Mouse (Mus musculus): ENCODE data around the gene Col6a4. TPM values are rescaled to one million over a fixed set of nuclear protein-coding genes. Genes with fewer than 3 reads are reported as not detected.

Col6a4 gene
- total and polyA plus RNA-seq, 3 experiments = 0.08 to 0.74 (median 0.47) TPM

DNA sequence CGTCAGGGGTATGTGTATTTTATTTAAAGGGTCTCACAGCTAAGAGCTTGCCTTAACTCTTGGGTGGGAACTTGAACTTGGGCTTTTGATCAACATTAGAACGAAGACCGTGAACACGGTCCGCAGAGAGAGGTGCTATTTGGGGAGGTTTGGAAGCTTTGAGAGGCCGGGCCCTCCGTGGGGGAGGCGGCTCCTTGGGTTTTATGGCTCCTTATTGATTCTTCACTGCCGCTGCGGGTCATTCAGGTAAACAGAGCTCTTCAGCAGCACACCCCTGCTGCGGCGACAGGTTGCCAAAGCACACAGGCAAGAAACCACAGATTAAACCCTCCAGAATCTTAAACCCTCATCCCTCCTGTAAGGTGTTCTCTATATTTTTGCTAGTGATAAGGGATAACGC is 119.7 kb downstream of the Col6a4 start:
- dilution Hi-C loops (cut with MboI; ENCODE audit: extremely low pct_ligation_motif_present, extremely low pct_unique_long_range_greater_than_20kb, low sequenced_read_pairs) = no loop called here
- no peak overlapping the region for H3K4me2 ChIP-seq (ENCODE audit: insufficient read depth, low read depth, poor library complexity, severe bottlenecking)

DNA sequence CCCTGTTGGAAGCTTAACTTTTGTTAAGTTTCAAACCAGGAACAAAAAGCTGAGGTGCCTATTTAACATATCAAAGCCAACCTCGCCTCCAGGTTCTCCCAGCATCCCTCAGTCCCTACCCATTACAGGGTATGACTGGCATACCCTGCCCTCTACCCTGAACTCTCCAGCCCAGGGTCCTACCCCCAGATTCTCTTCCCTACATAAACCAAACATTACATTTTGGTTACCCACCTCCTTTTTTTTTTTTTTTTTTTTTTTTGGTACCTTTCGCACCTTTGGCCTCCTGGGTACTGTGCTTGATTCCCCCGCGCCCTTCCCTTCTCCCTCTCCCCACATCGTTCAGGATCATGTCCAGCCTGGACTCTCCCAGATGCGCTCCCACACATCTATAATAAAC is 120.3 kb downstream of the Col6a4 start:
- no peak overlapping the region for H3K4me3 ChIP-seq (replicated peaks in 1 of 3; ENCODE audit: low read depth in 2 of 3, low read length in 2 of 3, poor library complexity in 1 of 3)
- H3K4me2 ChIP-seq (ENCODE audit: insufficient read depth, low read depth, poor library complexity, severe bottlenecking) = no peak overlapping the region
- TF ChIP-seq ZMIZ1 (IDR thresholded peaks at IDR 0.05; ENCODE audit: low read depth, low read length) (no peak), MAZ (IDR thresholded peaks at IDR 0.05; ENCODE audit: low read depth, low read length) (no peak), MYC (IDR thresholded peaks at IDR 0.05; ENCODE audit: low read depth, low read length) (no peak), POLR2A (IDR thresholded peaks at IDR 0.05; ENCODE audit: low read depth, low read length) (no peak), POLR2AphosphoS2 (IDR thresholded peaks at IDR 0.05; ENCODE audit: low read depth, low read length) (no peak), SMC3 (IDR thresholded peaks at IDR 0.05; ENCODE audit: low read depth, low read length) (no peak), ZKSCAN1 (IDR thresholded peaks at IDR 0.05; ENCODE audit: borderline replicate concordance, low read depth, low read length) (no peak), RAD21 (IDR thresholded peaks at IDR 0.05; ENCODE audit: low read depth, low read length) (no peak), GABPA (IDR thresholded peaks at IDR 0.05; ENCODE audit: insufficient replicate concordance, low read depth, low read length) (no peak), CHD2 (IDR thresholded peaks at IDR 0.05; ENCODE audit: low read length) (no peak), MAX (IDR thresholded peaks at IDR 0.05; ENCODE audit: low read length) (no peak), SIN3A (IDR thresholded peaks at IDR 0.05; ENCODE audit: low read length) (no peak), USF1 (IDR thresholded peaks at IDR 0.05; ENCODE audit: low read depth, low read length) (no peak), MAFK (IDR thresholded peaks at IDR 0.05; ENCODE audit: insufficient replicate concordance, low read length) (no peak), ZC3H11A (IDR thresholded peaks at IDR 0.05; ENCODE audit: low read depth, low read length) (no peak), HCFC1 (IDR thresholded peaks at IDR 0.05; ENCODE audit: low read depth, low read length) (no peak), CHD1 (IDR thresholded peaks at IDR 0.05; ENCODE audit: low read depth, low read length) (no peak)
- no peak for DNase-seq (ENCODE audit: extremely low read depth)
- peaks cover 2% of the 10 kb centered on the region for H3K9me3 ChIP-seq (replicated peaks; ENCODE audit: low read length)
- H3K27me3 ChIP-seq (replicated peaks) = peaks cover 27% of the 10 kb centered on the region
- in situ Hi-C loops (cut with MboI; ENCODE audit: low pct_ligation_motif_present, low pct_unique_long_range_greater_than_20kb, low sequenced_read_pairs) = loop anchor here (25.0 kb wide), 1 partner anchor 289 kb away; no protein-coding TSS in a partner anchor
- dilution Hi-C loops (cut with MboI; ENCODE audit: extremely low pct_ligation_motif_present, extremely low pct_unique_long_range_greater_than_20kb, low sequenced_read_pairs) = no loop called here
- no peak overlapping the region for H3K9ac ChIP-seq (ENCODE audit: insufficient read depth, low read depth)
- no peaks in the 10 kb centered on the region for H3K36me3 ChIP-seq (replicated peaks in 1 of 2; ENCODE audit: control insufficient read depth in 1 of 2, insufficient read depth in 1 of 2, low read length in 1 of 2)
- no peaks in the 10 kb centered on the region; a peak in 1 of 4 replicates for H3K4me1 ChIP-seq (ENCODE audit: control insufficient read depth in 1 of 2, insufficient read depth in 2 of 2)
- no peaks in the 10 kb centered on the region for H3K79me2 ChIP-seq (replicated peaks; ENCODE audit: control insufficient read depth, extremely low read depth, insufficient read depth, poor library complexity, severe bottlenecking)
- no peak overlapping the region for H3K27ac ChIP-seq (ENCODE audit: insufficient read depth, low read depth)

More for the DNA sequence above, 119.7 kb downstream of the Col6a4 start:
- DNase-seq (ENCODE audit: extremely low read depth) = no peak
- H3K27me3 ChIP-seq (replicated peaks) = peaks cover 29% of the 10 kb centered on the region
- TF ChIP-seq TBP (conservative IDR thresholded peaks at IDR 0.05; ENCODE audit: low read depth, low read length) = no peak
- TF ChIP-seq POLR2AphosphoS2 (IDR thresholded peaks at IDR 0.05; ENCODE audit: low read depth, low read length) = no peak
- TF ChIP-seq JUN (IDR thresholded peaks at IDR 0.05; ENCODE audit: insufficient read depth, low read depth, low read length) = no peak
- TF ChIP-seq PAX5 (IDR thresholded peaks at IDR 0.05; ENCODE audit: low read length) = no peak
- TF ChIP-seq GABPA (IDR thresholded peaks at IDR 0.05; ENCODE audit: insufficient replicate concordance, low read depth, low read length) = no peak
- no peak for TF ChIP-seq ZNF384 (IDR thresholded peaks at IDR 0.05; ENCODE audit: low read depth, low read length)
- TF ChIP-seq IRF4 (IDR thresholded peaks at IDR 0.05; ENCODE audit: low read depth, low read length) = no peak
- TF ChIP-seq KAT2A (IDR thresholded peaks at IDR 0.05; ENCODE audit: insufficient replicate concordance, low read length) = no peak
- no peak for TF ChIP-seq SIN3A (IDR thresholded peaks at IDR 0.05; ENCODE audit: low read length)
- no peak for TF ChIP-seq TCF12 (IDR thresholded peaks at IDR 0.05; ENCODE audit: low read depth, low read length)
- no peak for TF ChIP-seq MYC (IDR thresholded peaks at IDR 0.05; ENCODE audit: low read depth, low read length)
- no peak for TF ChIP-seq MXI1 (IDR thresholded peaks at IDR 0.05; ENCODE audit: low read depth, low read length)
- no peak overlapping the region for H3K27ac ChIP-seq (ENCODE audit: insufficient read depth, low read depth)
- H3K9ac ChIP-seq (ENCODE audit: insufficient read depth, low read depth) = no peak overlapping the region
- H3K9me3 ChIP-seq (replicated peaks; ENCODE audit: low read length) = peaks cover 2% of the 10 kb centered on the region
- H3K79me2 ChIP-seq (replicated peaks; ENCODE audit: control insufficient read depth, extremely low read depth, insufficient read depth, poor library complexity, severe bottlenecking) = no peaks in the 10 kb centered on the region
- no peak overlapping the region for H3K4me3 ChIP-seq (replicated peaks in 1 of 3; ENCODE audit: low read depth in 2 of 3, low read length in 2 of 3, poor library complexity in 1 of 3)
- no peaks in the 10 kb centered on the region for H3K36me3 ChIP-seq (replicated peaks in 1 of 2; ENCODE audit: control insufficient read depth in 1 of 2, insufficient read depth in 1 of 2, low read length in 1 of 2)
- H3K4me1 ChIP-seq (ENCODE audit: control insufficient read depth in 1 of 2, insufficient read depth in 2 of 2) = no peaks in the 10 kb centered on the region; a peak in 1 of 4 replicates
- in situ Hi-C loops (cut with MboI; ENCODE audit: low pct_ligation_motif_present, low pct_unique_long_range_greater_than_20kb, low sequenced_read_pairs) = loop anchor here (25.0 kb wide), 1 partner anchor 290 kb away; no protein-coding TSS in a partner anchor
